Mouse (Mus musculus) ES-E14 (cell line): Measurements from ENCODE around the gene Kat6b. TPM values are rescaled to one million over a fixed set of nuclear protein-coding genes. Genes with fewer than 3 reads are reported as not detected.

Experiments
- DNase-seq: peaks from one replicate; pipeline ENCODE4 v3.0.0-alpha.2; 2013; ENCODE audit warnings: low read depth, low spot score
- H3K27ac ChIP-seq: 2 replicates; pipeline ENCODE4 v1.5.1; 2012; ENCODE audit warnings: low read depth, mild to moderate bottlenecking, low read length, moderate library complexity, mixed read lengths; ENCODE audit not compliant: poor library complexity, insufficient read depth, severe bottlenecking
- H3K36me3 ChIP-seq: 2 replicates; pipeline ENCODE4 v1.6.1; 2012; ENCODE audit warnings: mild to moderate bottlenecking, low read length, moderate library complexity, mixed read lengths; ENCODE audit not compliant: control insufficient read depth, poor library complexity, insufficient read depth, severe bottlenecking
- H3K4me1 ChIP-seq, 2 experiments: fragments of 150-350 bp in 1 of 2; sonication (generic) in 1 of 2; 2 replicates each; pipeline ENCODE4 v1.6.1; 2012; ENCODE audit warnings: low read length in 2 of 2, mild to moderate bottlenecking in 1 of 2, mixed read lengths in 1 of 2; ENCODE audit not compliant: control insufficient read depth in 2 of 2, insufficient read depth in 2 of 2, poor library complexity in 1 of 2
- H3K4me3 ChIP-seq, 2 experiments: fragments of 150-350 bp in 1 of 2; sonication (generic) in 1 of 2; 2 replicates each; pipeline ENCODE4 v1.5.1; 2012; ENCODE audit warnings: low read length in 2 of 2, low read depth in 1 of 2, mild to moderate bottlenecking in 1 of 2, mixed read lengths in 1 of 2; ENCODE audit not compliant: insufficient read depth in 1 of 2, poor library complexity in 1 of 2, severe bottlenecking in 1 of 2
- H3K9ac ChIP-seq: 2 replicates; pipeline ENCODE4 v1.6.1; 2012; ENCODE audit warnings: low read depth, mild to moderate bottlenecking, low read length, mixed read lengths; ENCODE audit not compliant: poor library complexity, insufficient read depth, severe bottlenecking
- H3K9me3 ChIP-seq: fragments of 150-350 bp; sonication (generic); 2 replicates; pipeline ENCODE4 v1.6.1; 2012; ENCODE audit warnings: low read depth, mild to moderate bottlenecking, low read length; ENCODE audit not compliant: control insufficient read depth, insufficient read depth
- CHD2 ChIP-seq: IDR thresholded peaks from 2 replicates; pipeline ENCODE4 v1.6.1; 2014; ENCODE audit warnings: mild to moderate bottlenecking, low read depth, low read length, inconsistent platforms
- HCFC1 ChIP-seq: IDR thresholded peaks from 2 replicates; pipeline ENCODE4 v1.6.1; 2012; ENCODE audit warnings: low read length, inconsistent platforms, borderline replicate concordance; ENCODE audit not compliant: insufficient read depth
- MAFK ChIP-seq: IDR thresholded peaks from 2 replicates; pipeline ENCODE4 v1.6.1; 2014; ENCODE audit warnings: mild to moderate bottlenecking, low read depth, low read length, inconsistent platforms; ENCODE audit not compliant: insufficient read depth
- ZC3H11A ChIP-seq: IDR thresholded peaks from 2 replicates; pipeline ENCODE4 v1.6.1; 2012; ENCODE audit warnings: low read depth, mild to moderate bottlenecking, inconsistent platforms, low read length, borderline replicate concordance
- ZNF384 ChIP-seq: IDR thresholded peaks from 2 replicates; pipeline ENCODE4 v1.6.1; 2012; ENCODE audit warnings: low read depth, low read length, inconsistent platforms
- in situ Hi-C, 2 experiments: fragments of 600-800 bp; cut with MboI; formaldehyde crosslinking; loops; one replicate each; pipeline ENCODE4 v1.15.1; 2025; ENCODE audit warnings: low sequenced_read_pairs in 2 of 2, inconsistent platforms in 1 of 2; ENCODE audit not compliant: unreplicated experiment in 2 of 2
- total RNA-seq: library from RNA; depleted of rRNA; stranded (reverse); fragments of 300-350 nt; gene quantifications from 2 replicates; pipeline ENCODE4 v1.2.3, GENCODE M21; 2012

The Kat6b gene
- total RNA-seq, 1 experiment: 172 TPM

DNA sequence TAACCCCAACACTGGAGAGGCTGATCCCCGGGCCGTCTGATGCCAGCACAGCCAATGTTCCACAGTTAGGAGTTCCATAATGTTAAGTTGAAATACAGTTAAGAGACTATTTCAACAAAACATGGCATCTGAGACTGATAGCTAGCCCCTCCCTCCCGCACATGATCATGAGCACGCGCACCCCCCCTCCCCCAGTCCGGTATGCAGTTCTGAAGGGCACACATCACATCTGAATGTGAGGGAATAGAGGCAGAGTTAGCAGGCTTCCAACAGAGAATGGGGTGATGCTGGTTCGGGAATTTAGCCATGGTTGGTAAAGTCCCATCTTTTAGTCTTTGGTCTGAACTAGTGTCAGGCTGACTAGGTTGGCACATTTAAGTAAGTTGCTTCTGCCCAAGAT is 70.4 kb downstream of the Kat6b start:
- Histone ChIP-seq H3K4me1 (peaks cover 12 to 18% of the 10 kb centered on the region in 2 experiments; a peak in 3 of 4 replicates), H3K9me3 (no peaks in the 10 kb centered on the region), H3K4me3 (no peak overlapping the region), H3K9ac (no peak overlapping the region), H3K36me3 (no peaks in the 10 kb centered on the region; the same call in 1 of the 2 replicates), H3K27ac (no peak overlapping the region)
- in situ Hi-C loops: no loop called here
- no peak for DNase-seq
- TF ChIP-seq ZNF384: no peak
- TF ChIP-seq ZC3H11A: no peak
- TF ChIP-seq CHD2: no peak
- no peak for TF ChIP-seq MAFK
- no peak for TF ChIP-seq HCFC1

DNA sequence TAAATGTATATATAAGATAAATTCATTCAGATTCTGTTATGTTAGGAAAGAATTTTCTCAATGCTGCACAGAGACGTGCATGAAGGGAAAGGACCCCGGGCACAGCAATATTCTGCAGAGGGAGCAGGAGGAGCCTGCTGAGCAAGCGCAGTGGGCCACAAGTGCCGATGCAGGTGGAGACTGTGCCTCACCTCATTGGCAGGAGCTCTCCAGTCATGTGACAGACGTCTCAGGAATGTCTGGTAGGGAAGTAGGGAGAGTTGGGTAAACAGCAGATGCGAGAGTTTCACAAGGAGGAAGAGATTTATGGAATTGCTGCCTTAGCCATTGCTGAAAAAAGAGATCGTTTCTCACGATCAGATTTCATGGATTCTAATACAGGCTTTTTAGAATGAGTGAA is 71.7 kb downstream of the Kat6b start:
- TF ChIP-seq ZNF384: no peak
- TF ChIP-seq ZC3H11A: no peak
- no peak for TF ChIP-seq HCFC1
- no peak for TF ChIP-seq CHD2
- no peak for TF ChIP-seq MAFK
- in situ Hi-C loops: no loop called here
- Histone ChIP-seq H3K36me3 (no peaks in the 10 kb centered on the region; the same call in 1 of the 2 replicates), H3K9me3 (no peaks in the 10 kb centered on the region), H3K9ac (no peak overlapping the region), H3K4me3 (0 out of 4 replicates have a peak overlapping the region, but pooled peaks of 1 of the 2 experiments have one; percentile 2), H3K27ac (no peak overlapping the region), H3K4me1 (peaks cover 12 to 20% of the 10 kb centered on the region in 2 experiments)
- no peak for DNase-seq

DNA sequence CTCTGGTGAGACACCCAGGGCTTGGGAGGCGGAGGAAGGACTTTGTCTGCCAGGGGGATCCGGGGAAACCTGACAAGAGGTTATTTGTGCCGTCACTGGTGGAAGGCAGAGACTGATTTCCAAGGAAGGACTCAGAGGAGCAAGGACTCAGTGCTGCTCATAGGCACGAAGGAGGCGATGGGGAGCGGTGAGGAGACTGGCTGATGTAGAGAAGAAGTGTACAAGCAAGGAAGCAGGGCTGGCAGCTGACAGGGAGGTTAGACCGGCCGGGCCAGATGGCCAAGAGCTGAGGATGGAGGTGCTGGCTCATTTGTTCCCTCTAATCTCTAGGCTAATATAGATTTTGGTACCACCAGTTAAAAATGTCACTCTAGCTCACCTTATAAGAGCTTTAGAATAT is 72.8 kb downstream of the Kat6b start:
- H3K9me3 ChIP-seq: no peaks in the 10 kb centered on the region
- TF ChIP-seq ZC3H11A (no peak), ZNF384 (no peak), MAFK (no peak), HCFC1 (no peak), CHD2 (no peak)
- in situ Hi-C loops: no loop called here
- H3K36me3 ChIP-seq: no peaks in the 10 kb centered on the region; the same call in 1 of the 2 replicates
- DNase-seq: no peak
- no peak overlapping the region for H3K4me3 ChIP-seq
- H3K9ac ChIP-seq: 0 out of 2 replicates have a peak overlapping the region, but pooled peaks have one; percentile 11
- peaks cover 12 to 22% of the 10 kb centered on the region in 2 experiments for H3K4me1 ChIP-seq
- 0 out of 2 replicates have a peak overlapping the region, but pooled peaks have one; percentile 3 for H3K27ac ChIP-seq

DNA sequence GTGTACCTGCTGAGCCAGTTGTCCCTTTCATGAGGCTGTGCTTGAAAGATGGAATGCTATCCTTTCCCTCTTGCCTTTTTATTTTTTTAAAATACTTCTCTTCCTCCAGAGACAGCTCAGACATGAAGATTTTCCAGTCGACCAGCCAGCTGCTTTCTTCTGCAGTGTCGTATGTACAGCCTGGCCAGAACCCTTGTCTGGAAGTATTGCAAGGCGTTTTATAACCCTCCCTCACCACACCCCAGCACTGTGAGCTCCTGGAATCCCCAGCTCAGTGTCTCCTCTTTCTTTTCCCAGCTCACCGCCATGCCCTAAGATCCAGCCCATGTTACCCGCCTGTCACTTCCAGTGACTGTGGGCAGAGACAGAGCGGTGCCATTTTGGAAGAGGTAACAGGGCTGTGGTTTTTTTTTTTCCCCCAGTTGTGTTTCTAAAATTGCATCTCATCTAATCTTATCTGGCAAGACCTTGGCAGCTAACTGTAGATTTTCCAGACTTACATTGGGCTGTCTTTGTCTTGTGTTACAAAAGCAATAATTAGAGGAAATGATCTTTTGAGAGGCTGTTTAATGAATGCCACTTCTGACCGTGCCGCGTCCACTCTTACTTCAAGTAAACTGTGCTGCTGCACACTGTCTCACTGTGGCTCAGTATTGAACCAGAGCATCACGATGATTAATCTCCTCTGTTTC is 77.4 kb downstream of the Kat6b start:
- no peak for DNase-seq
- Histone ChIP-seq H3K27ac (no peak overlapping the region), H3K9ac (no peak overlapping the region), H3K4me3 (no peak overlapping the region), H3K9me3 (no peaks in the 10 kb centered on the region), H3K4me1 (peaks cover under 1 to 27% of the 10 kb centered on the region in 2 experiments; a peak in 2 of 4 replicates), H3K36me3 (peaks cover 6% of the 10 kb centered on the region; the same call in 1 of the 2 replicates)
- in situ Hi-C loops: no loop called here
- TF ChIP-seq CHD2 (no peak), MAFK (no peak), ZNF384 (no peak), ZC3H11A (no peak), HCFC1 (no peak)
